8 mouse cellular contexts compared by ENCODE assay signal in the genomic region with DNA sequence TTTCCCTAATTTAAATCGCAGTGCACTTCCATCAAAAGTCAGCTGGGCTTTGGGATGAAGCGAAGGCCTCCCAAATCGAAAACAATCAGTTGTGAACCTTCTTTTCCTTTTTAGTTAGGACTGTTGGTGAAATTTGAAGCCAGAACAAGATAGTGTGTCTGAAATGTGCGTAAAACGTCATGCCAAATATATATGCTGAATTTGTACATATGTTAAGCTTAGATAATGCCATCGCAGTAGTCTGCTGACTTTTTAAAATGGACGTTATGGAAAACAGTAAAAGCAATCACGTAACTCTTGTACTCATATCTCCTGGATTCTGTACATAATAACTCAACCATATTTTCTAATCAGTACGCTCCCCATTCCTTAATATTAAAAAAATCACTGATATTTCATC. TPM values are rescaled to one million over a fixed set of nuclear protein-coding genes. Genes with fewer than 3 reads are reported as not detected.
A peak's percentile ranks its signal among the peaks of the same experiment; 100 is the strongest.
DNase-seq lines count a peak whose midpoint lies in the region; ATAC-seq and TF ChIP-seq lines count a peak whose summit lies in the region.

No protein-coding gene starts in this region.

- H3K36me3 ChIP-seq in thymus, adult 2 months (ENCODE audit: control insufficient read depth, insufficient read depth, low read length) = peaks cover 13% of the 10 kb centered on the region
- H3K36me3 ChIP-seq in limb, embryonic 15.5 days = peaks cover 6% of the 10 kb centered on the region
- no peaks in the 10 kb centered on the region for H3K36me3 ChIP-seq in stomach, postnatal 0 days (ENCODE audit: control insufficient read depth, insufficient read depth, low read length)

- no peaks in the 10 kb centered on the region for H3K27me3 ChIP-seq in cerebellum, adult 2 months (ENCODE audit: control insufficient read depth, insufficient read depth, low read length)
- no peaks in the 10 kb centered on the region for H3K27me3 ChIP-seq in thymus, adult 2 months (ENCODE audit: control insufficient read depth, insufficient read depth, low read length)
- H3K27me3 ChIP-seq in limb, embryonic 15.5 days = no peaks in the 10 kb centered on the region
- H3K27me3 ChIP-seq in stomach, postnatal 0 days (ENCODE audit: control insufficient read depth, insufficient read depth, low read length) = no peaks in the 10 kb centered on the region

- 20% methylated on average over 9 of the region's 9 CpGs for WGBS in cerebellum, adult 2 months
- WGBS in thymus, adult 2 months = 24% methylated on average over 9 of the region's 9 CpGs
- 20% methylated on average over 9 of the region's 9 CpGs for WGBS in limb, embryonic 15.5 days
- WGBS in stomach, postnatal 0 days = 16% methylated on average over 9 of the region's 9 CpGs

- TF ChIP-seq EP300 in stomach, postnatal 0 days (optimal IDR thresholded peaks at IDR 0.05) = no peak

- ATAC-seq in cerebellum, adult (ENCODE audit: insufficient number of reproducible peaks, low FRiP score, low TSS enrichment) = no peak
- no peak for ATAC-seq in limb, embryonic 15.5 days (ENCODE audit: insufficient number of reproducible peaks, low FRiP score, low TSS enrichment, low read depth)
- ATAC-seq in stomach, postnatal 0 days (ENCODE audit: low FRiP score, low TSS enrichment) = no peak

- no peaks in the 10 kb centered on the region for H3K4me1 ChIP-seq in cerebellum, adult 2 months (ENCODE audit: control insufficient read depth, insufficient read depth, low read length)
- 0 out of 2 replicates have a peak, but pooled peaks cover 6% of the 10 kb centered on the region for H3K4me1 ChIP-seq in thymus, adult 2 months (replicated peaks; ENCODE audit: control insufficient read depth, insufficient read depth, low read length)
- H3K4me1 ChIP-seq in limb, embryonic 15.5 days = peaks cover 6% of the 10 kb centered on the region; the same call in 1 of the 2 replicates
- no peaks in the 10 kb centered on the region for H3K4me1 ChIP-seq in stomach, postnatal 0 days (replicated peaks; ENCODE audit: control insufficient read depth, insufficient read depth)

- peak overlapping the region; percentile 70 for H3K4me2 ChIP-seq in limb, embryonic 15.5 days
- peak overlapping the region; percentile 71 for H3K4me2 ChIP-seq in stomach, postnatal 0 days (replicated peaks; ENCODE audit: low read depth)

- no peak for DNase-seq in cerebellum, adult 2 months
- no peak for DNase-seq in thymus, adult 2 months
- DNase-seq in thymus, postnatal 36 days = no peak
- DNase-seq in stomach, postnatal 0 days (ENCODE audit: low spot score) = no peak
- no peak for DNase-seq in urinary bladder, postnatal 10 days (ENCODE audit: low spot score)
- DNase-seq in thymus, postnatal 25 days = no peak

- peak overlapping the region; percentile 99 for H3K9ac ChIP-seq in limb, embryonic 15.5 days
- H3K9ac ChIP-seq in stomach, postnatal 0 days (ENCODE audit: low read length) = peak overlapping the region; percentile 99

- no peak for TF ChIP-seq POLR2A in cerebellum, adult 2 months (IDR thresholded peaks at IDR 0.05; ENCODE audit: borderline replicate concordance, insufficient read depth, low read length)
- TF ChIP-seq POLR2A in thymus, adult 2 months (IDR thresholded peaks at IDR 0.05; ENCODE audit: control insufficient read depth, extremely low read depth, insufficient read depth, low read length, poor library complexity) = no peak

- peak overlapping the region; percentile 81 for H3K4me3 ChIP-seq in cerebellum, adult 2 months (replicated peaks; ENCODE audit: insufficient read depth, low read depth, low read length)
- peak overlapping the region; percentile 68 for H3K4me3 ChIP-seq in thymus, adult 2 months (ENCODE audit: control insufficient read depth, insufficient read depth, low read length)
- peak overlapping the region; percentile 99 for H3K4me3 ChIP-seq in limb, embryonic 15.5 days
- H3K4me3 ChIP-seq in stomach, postnatal 0 days (ENCODE audit: low read depth, low read length) = peak overlapping the region; percentile 99

- no peak overlapping the region for H3K27ac ChIP-seq in cerebellum, adult 2 months (ENCODE audit: insufficient read depth, low read length)
- peak overlapping the region; percentile 82; the same call in 1 of the 2 replicates for H3K27ac ChIP-seq in thymus, adult 2 months (ENCODE audit: control insufficient read depth, insufficient read depth, low read length)
- peak overlapping the region; percentile 95; the same call in 1 of the 2 replicates for H3K27ac ChIP-seq in limb, embryonic 15.5 days
- peak overlapping the region; percentile 98 for H3K27ac ChIP-seq in stomach, postnatal 0 days (replicated peaks)

- TF ChIP-seq CTCF in cerebellum, adult 2 months (IDR thresholded peaks at IDR 0.05; ENCODE audit: borderline replicate concordance, insufficient read depth, low read depth, low read length) = no peak
- no peak for TF ChIP-seq CTCF in thymus, adult 2 months (IDR thresholded peaks at IDR 0.05; ENCODE audit: borderline replicate concordance, control insufficient read depth, extremely low read depth, insufficient read depth, low read length, poor library complexity)
- TF ChIP-seq CTCF in stomach, postnatal 0 days (IDR thresholded peaks at IDR 0.05; ENCODE audit: low read depth) = no peak

- H3K9me3 ChIP-seq in limb, embryonic 15.5 days = no peaks in the 10 kb centered on the region
- no peaks in the 10 kb centered on the region for H3K9me3 ChIP-seq in stomach, postnatal 0 days (ENCODE audit: control insufficient read depth, low read length)

RNA-seq across cellular contexts. Expression of gene Wapl, which starts 1.2 kb away (rescaled TPM):
- polyA plus RNA-seq in cerebellum, adult 2 months (2012; rRNA removed) = 21.4 and 22.4 TPM in 2 replicates
- 28.4 and 37.9 TPM in 2 replicates for polyA plus RNA-seq in thymus, adult 2 months (2012; rRNA removed)
- 19.0 and 22.6 TPM in 2 replicates for polyA plus RNA-seq in limb, embryonic 15.5 days (2015; fragmentation: Nextera tagmentation; extraction: Ambion mirVana)
- polyA plus RNA-seq in stomach, postnatal 0 days (2015; fragmentation: Nextera tagmentation; extraction: Ambion mirVana) = 15.8 and 16.0 TPM in 2 replicates
